Mouse (Mus musculus): ENCODE data around the gene Mast4.

GRCm38 (mm10) chr13:102749194-102749593 lies 585.1 kb downstream of the Mast4 start:
- TF ChIP-seq POLR2A (IDR thresholded peaks at IDR 0.05; ENCODE audit: extremely low read depth, insufficient read depth, low read length) (no peak), CTCF (IDR thresholded peaks at IDR 0.05; ENCODE audit: low read depth, low read length) (no peak)
